Mouse (Mus musculus) v-Abl transformed pro-B cells (cell line): ENCODE measurements around the gene Trim40.

ENCODE experiments used
- in situ Hi-C, 2 experiments: fragments of 400-800 bp; cut with MboI; formaldehyde crosslinking; loops; one replicate each; pipeline ENCODE4 v1.15.1; 2025; ENCODE audit not compliant: unreplicated experiment in 2 of 2

The Trim40 gene

GRCm38 (mm10) chr17:36897552-36898205 is 7.8 kb upstream of the Trim40 start, which contains the start of gene Trim31:
Trim31 (plus strand) TSS chr17:36898118.
- in situ Hi-C loops: no loop called here

GRCm38 (mm10) chr17:36897065-36897464 is 7.1 kb upstream of the Trim40 start:
- in situ Hi-C loops: no loop called here

GRCm38 (mm10) chr17:36896583-36896982 is 6.7 kb upstream of the Trim40 start:
- in situ Hi-C loops: no loop called here

- in situ Hi-C loops: loop anchor here (5.0 kb wide), 1 partner anchor 309 kb away; the partner anchor contains the start of gene Olfr94 (in 2 of the 2)
Observed at GRCm38 (mm10) chr17:36893387-36893786, 3.5 kb upstream of the Trim40 start.

GRCm38 (mm10) chr17:36892362-36892761 is 2.4 kb upstream of the Trim40 start:
- in situ Hi-C loops: loop anchor here (5.0 kb wide), 1 partner anchor 310 kb away; the partner anchor contains the start of gene Olfr94 (in 2 of the 2)

- in situ Hi-C loops: loop anchor here (5.0 kb wide), 1 partner anchor 311 kb away; the partner anchor contains the start of gene Olfr94 (in 2 of the 2)
Observed at GRCm38 (mm10) chr17:36891496-36891895, 1.6 kb upstream of the Trim40 start.

GRCm38 (mm10) chr17:36885132-36885790 is 4.7 kb downstream of the Trim40 start:
- in situ Hi-C loops: no loop called here

GRCm38 (mm10) chr17:36883350-36883749 is 6.6 kb downstream of the Trim40 start:
- in situ Hi-C loops: no loop called here

GRCm38 (mm10) chr17:36874636-36875035 is 15.3 kb downstream of the Trim40 start:
- in situ Hi-C loops: no loop called here

- in situ Hi-C loops: no loop called here
Observed at GRCm38 (mm10) chr17:36869955-36870810, 19.7 kb downstream of the Trim40 start.

GRCm38 (mm10) chr17:36869284-36869954 is 20.5 kb downstream of the Trim40 start, which contains the start of gene Trim10:
Trim10 (plus strand) TSS chr17:36869574.
- in situ Hi-C loops: no loop called here

GRCm38 (mm10) chr17:36868836-36869235 is 21.1 kb downstream of the Trim40 start:
- in situ Hi-C loops: no loop called here

- in situ Hi-C loops: no loop called here
Observed at GRCm38 (mm10) chr17:36866719-36867527, 23.0 kb downstream of the Trim40 start, which contains the start of gene Trim15. Trim15 (minus strand) TSS chr17:36867210.

- in situ Hi-C loops: no loop called here
Observed at GRCm38 (mm10) chr17:36861680-36862079, 28.2 kb downstream of the Trim40 start.

GRCm38 (mm10) chr17:36858181-36858580 is 31.7 kb downstream of the Trim40 start:
- in situ Hi-C loops: no loop called here

- in situ Hi-C loops: no loop called here
Observed at GRCm38 (mm10) chr17:36856236-36856635, 33.7 kb downstream of the Trim40 start.

- in situ Hi-C loops: no loop called here
Observed at GRCm38 (mm10) chr17:36855484-36855883, 34.4 kb downstream of the Trim40 start.

GRCm38 (mm10) chr17:36851627-36852026 is 38.3 kb downstream of the Trim40 start:
- in situ Hi-C loops: no loop called here

GRCm38 (mm10) chr17:36851200-36851599 is 38.7 kb downstream of the Trim40 start:
- in situ Hi-C loops: no loop called here
